ENCODE assay signal across 7 mouse cellular contexts in the genomic region with DNA sequence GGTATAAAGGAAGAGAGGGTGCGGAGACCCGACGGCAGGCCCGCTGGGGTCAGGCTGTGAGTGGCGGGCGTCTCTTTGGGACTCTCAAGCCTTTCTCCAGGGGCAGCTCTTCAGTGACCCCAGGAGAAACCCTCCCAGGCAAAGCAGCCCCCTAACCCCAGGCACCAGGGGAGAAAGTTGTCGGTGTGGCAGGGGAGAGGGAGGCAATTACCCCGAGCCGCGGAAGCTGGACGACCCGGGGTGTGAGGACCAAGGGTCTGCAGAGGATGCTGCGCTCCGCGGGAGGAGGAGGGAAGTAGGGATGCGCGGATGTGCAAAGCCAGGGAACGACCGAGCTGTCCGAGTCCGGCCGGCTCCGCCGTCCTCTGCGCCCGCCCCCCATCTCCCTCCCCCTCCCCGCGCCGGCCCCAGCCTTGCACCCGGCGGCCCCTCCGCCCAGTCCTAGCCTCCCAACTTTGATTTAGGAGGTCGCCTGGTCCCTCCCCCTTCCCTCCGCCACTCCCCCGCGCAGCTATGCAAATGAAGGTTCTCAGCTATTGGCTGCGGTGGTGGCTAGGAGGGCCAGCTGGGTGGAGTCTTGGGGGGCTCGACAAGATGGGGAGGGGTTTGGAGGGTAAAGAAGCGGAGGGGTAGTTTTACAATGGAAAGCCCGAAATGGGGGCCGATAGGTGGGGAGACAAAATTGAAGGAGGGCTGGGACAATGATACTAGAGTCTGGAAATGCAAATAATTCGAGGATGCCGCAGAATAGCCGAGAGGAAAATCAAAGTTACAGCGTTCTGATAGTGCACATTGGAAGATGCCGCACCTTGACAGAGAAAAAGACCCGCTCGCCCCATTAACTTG. TPM values are rescaled to one million over a fixed set of nuclear protein-coding genes. Genes with fewer than 3 reads are reported as not detected.
DNase-seq lines count a peak whose midpoint lies in the region; ATAC-seq lines count a peak whose summit lies in the region.

Gene Stac2 (minus strand): TSS at position 474 of the 846 bp plus-strand sequence.

- H3K9me3 ChIP-seq in limb, embryonic 10.5 days (replicated peaks) = no peaks in the 10 kb centered on the region
- no peaks in the 10 kb centered on the region for H3K9me3 ChIP-seq in midbrain, embryonic 11.5 days (ENCODE audit: control insufficient read depth, low read length)

- WGBS in limb, embryonic 10.5 days = 3% methylated on average over 48 of the region's 48 CpGs
- WGBS in midbrain, embryonic 11.5 days = 2% methylated on average over 44 of the region's 48 CpGs

- H3K27me3 ChIP-seq in limb, embryonic 10.5 days (ENCODE audit: low read depth, poor library complexity, severe bottlenecking) = peaks cover 83% of the 10 kb centered on the region
- H3K27me3 ChIP-seq in midbrain, embryonic 11.5 days (ENCODE audit: control insufficient read depth, insufficient read depth, low read length) = peaks cover 33% of the 10 kb centered on the region

- H3K4me2 ChIP-seq in midbrain, embryonic 11.5 days = peak within 1 kb of the TSS; percentile 52

- peaks cover 28% of the 10 kb centered on the region for H3K4me1 ChIP-seq in limb, embryonic 10.5 days
- H3K4me1 ChIP-seq in midbrain, embryonic 11.5 days (ENCODE audit: control insufficient read depth, insufficient read depth, low read length) = peaks cover 6% of the 10 kb centered on the region

- H3K36me3 ChIP-seq in limb, embryonic 10.5 days = no peaks in the 10 kb centered on the region
- no peaks in the 10 kb centered on the region for H3K36me3 ChIP-seq in midbrain, embryonic 11.5 days (ENCODE audit: control insufficient read depth, insufficient read depth, low read length)

- peak within 1 kb of the TSS; percentile 59 for H3K9ac ChIP-seq in midbrain, embryonic 11.5 days (ENCODE audit: low read length)

- H3K4me3 ChIP-seq in limb, embryonic 10.5 days = peak within 1 kb of the TSS; percentile 48
- peak within 1 kb of the TSS; percentile 38 for H3K4me3 ChIP-seq in midbrain, embryonic 11.5 days (ENCODE audit: low read depth, low read length)

- peak within 1 kb of the TSS; percentile 67 for H3K27ac ChIP-seq in limb, embryonic 10.5 days
- no peak within 1 kb of the TSS for H3K27ac ChIP-seq in midbrain, embryonic 11.5 days (ENCODE audit: low read depth, low read length)

- DNase-seq in adrenal gland, adult 8-10 months = peak; percentile 58
- peak; percentile 88 for DNase-seq in cerebellum, adult 9-11 months
- DNase-seq in gastrocnemius, postnatal 10 days = peak; percentile 63
- DNase-seq in induced T-regulatory cell, adult 2 months (ENCODE audit: low read depth) = peak; percentile 66
- peak; percentile 89 for DNase-seq in limb, embryonic 10.5 days (ENCODE audit: low spot score)
- DNase-seq in midbrain, embryonic 11.5 days (ENCODE audit: low spot score, missing footprints) = peak; percentile 95
- peak; percentile 78 to 81 for DNase-seq in spleen, postnatal 36 days (ENCODE audit: low spot score in 2 of 2)

- peak; percentile 93 for ATAC-seq in midbrain, embryonic 11.5 days (ENCODE audit: low FRiP score)

RNA-seq across cellular contexts. Expression of gene Stac2, which starts in this region (rescaled TPM):
- total RNA-seq in adrenal gland, adult 8-10 months (2022) = 10 to 100 TPM in 1 of 4 experiments, 1 to 10 TPM in 3; 3.8 to 10.9 (median 6.6) TPM
- total RNA-seq in gastrocnemius, postnatal 10 days (2021) = under 1 TPM; 0.26 to 0.36 TPM
- polyA plus RNA-seq in limb, embryonic 10.5 days (2016; fragmentation: Nextera tagmentation; extraction: Ambion mirVana) = 0.28 and 0.56 TPM in 2 replicates
- 0.37 and 0.47 TPM in 2 replicates for polyA plus RNA-seq in midbrain, embryonic 11.5 days (2014; fragmentation: Nextera tagmentation; extraction: Ambion mirVana)

Comparison
In these comparisons a context has a peak if more than half of its experiments do, and no peak if none do; other contexts are left out.
1. Peak in DNase-seq in gastrocnemius, postnatal 10 days; RNA of the gene not detected or under 1 TPM.
2. Peak in DNase-seq, H3K4me3 ChIP-seq and H3K27ac ChIP-seq in limb, embryonic 10.5 days; RNA of the gene not detected or under 1 TPM.
3. Peak in DNase-seq, ATAC-seq, H3K4me3 ChIP-seq, H3K9ac ChIP-seq and H3K4me2 ChIP-seq in midbrain, embryonic 11.5 days; RNA of the gene not detected or under 1 TPM.